Mouse (Mus musculus) left cerebral cortex, postnatal 10 days (tissue): Measurements from ENCODE around the gene Actl11. TPM values are rescaled to one million over a fixed set of nuclear protein-coding genes. Genes with fewer than 3 reads are reported as not detected.

Experiments
- total RNA-seq, 2 experiments: library from RNA; stranded (reverse); gene quantifications; 2 replicates each; pipeline ENCODE4 v1.2.3; 2021

Gene Actl11
- total RNA-seq, 2 experiments from 2014 or later, result not detected

Other genes starting within 250 kb of the Actl11 start
- under 1 TPM; 0.32 to 0.93 TPM for gene Gnat1, start 248.8 kb upstream of the Actl11 start, total RNA-seq
- 10 to 100 TPM; 14.3 to 19.2 TPM for gene Sema3f, start 218.0 kb upstream of the Actl11 start, total RNA-seq
- gene Rbm5, start 157.5 kb upstream of the Actl11 start, total RNA-seq, result 100 to 1,000 TPM; 157 TPM
- 10 to 100 TPM; 57.0 to 60.5 TPM for gene Rbm6, start 55.2 kb upstream of the Actl11 start, total RNA-seq
- gene Mon1a, start 40.3 kb upstream of the Actl11 start, total RNA-seq, result 10 to 100 TPM; 14.0 to 15.0 TPM
- 1 to 10 TPM; 1.8 to 2.4 TPM for gene Mst1r, start 21.6 kb upstream of the Actl11 start, total RNA-seq
- 100 to 1,000 TPM; 434 to 435 TPM for gene Camkv, start 7.2 kb downstream of the Actl11 start, total RNA-seq
- gene Traip, start 21.7 kb downstream of the Actl11 start, total RNA-seq, result 10 to 100 TPM; 16.4 to 17.7 TPM
- 1 to 10 TPM; 2.4 to 2.6 TPM for gene Uba7, start 47.0 kb downstream of the Actl11 start, total RNA-seq
- gene Gm20661, start 54.6 kb downstream of the Actl11 start, total RNA-seq, result under 1 TPM; 0.30 to 0.39 TPM
- gene Inka1, start 57.4 kb downstream of the Actl11 start, total RNA-seq, result 1 to 10 TPM; 4.3 to 5.1 TPM
- gene Cdhr4, start 64.0 kb downstream of the Actl11 start, total RNA-seq, result 1 to 10 TPM in 1 of 2 experiments, not detected in 1; 2.2 TPM
- 1 to 10 TPM; 1.5 to 3.4 TPM for gene Gm20662, start 67.9 kb downstream of the Actl11 start, total RNA-seq
- gene Ip6k1, start 74.0 kb downstream of the Actl11 start, total RNA-seq, result 100 to 1,000 TPM; 172 to 174 TPM
- 10 to 100 TPM; 16.8 to 18.7 TPM for gene Gmppb, start 120.8 kb downstream of the Actl11 start, total RNA-seq
- 1 to 10 TPM; 1.8 to 2.0 TPM for gene Amigo3, start 124.7 kb downstream of the Actl11 start, total RNA-seq
- not detected for gene Mst1, start 152.0 kb downstream of the Actl11 start, total RNA-seq
- gene Rnf123, start 154.9 kb downstream of the Actl11 start, total RNA-seq, result 10 to 100 TPM; 91.1 to 94.2 TPM
- 10 to 100 TPM; 30.7 to 41.3 TPM for gene Apeh, start 166.1 kb downstream of the Actl11 start, total RNA-seq